ENCODE assay signal across 17 mouse cellular contexts in genomic region chr1:14680443-14680842, GRCm38 (mm10).
"Had no signal": no experiment of that assay in that cellular context is flagged by ENCODE, and none has a peak within 500 bp of the region (broad histone marks: within the 10 kb centered on the region; RNA-seq: fewer than 3 reads in every experiment).

No protein-coding gene starts in this region.

- H3K4me1 ChIP-seq: lung, embryonic 15.5 days; megakaryocyte, embryonic 14.5 days; midbrain, embryonic 13.5 days; midbrain, embryonic 15.5 days; neural tube, embryonic 12.5 days; stomach, embryonic 15.5 days had no signal

- H3K9ac ChIP-seq: liver, postnatal 0 days; lung, embryonic 15.5 days; midbrain, embryonic 13.5 days; midbrain, embryonic 15.5 days; neural tube, embryonic 12.5 days; stomach, embryonic 15.5 days had no signal

- H3K27ac ChIP-seq: lung, embryonic 15.5 days; midbrain, embryonic 13.5 days; midbrain, embryonic 15.5 days; neural tube, embryonic 12.5 days; stomach, embryonic 15.5 days; stomach, postnatal 0 days had no signal

- H3K4me3 ChIP-seq: lung, embryonic 15.5 days; megakaryocyte, embryonic 14.5 days; midbrain, embryonic 13.5 days; midbrain, embryonic 15.5 days; neural tube, embryonic 12.5 days; stomach, embryonic 15.5 days had no signal

- ATAC-seq: liver, postnatal 0 days; lung, postnatal 0 days; midbrain, embryonic 13.5 days; midbrain, embryonic 15.5 days had no signal

- DNase-seq: liver, postnatal 0 days; lung, adult 2 months; lung, postnatal 14 days; lung, postnatal 36 days; right cerebral cortex, postnatal 14 days; thymus, adult 2 months; thymus, postnatal 25 days; thymus, postnatal 4 days had no signal

- H3K36me3 ChIP-seq: lung, embryonic 15.5 days; midbrain, embryonic 13.5 days; midbrain, embryonic 15.5 days; neural tube, embryonic 12.5 days; stomach, embryonic 15.5 days had no signal

- H3K9me3 ChIP-seq: lung, embryonic 15.5 days; megakaryocyte, embryonic 14.5 days; midbrain, embryonic 13.5 days; midbrain, embryonic 15.5 days; neural tube, embryonic 12.5 days; stomach, embryonic 15.5 days had no signal

- H3K27me3 ChIP-seq: lung, embryonic 15.5 days; megakaryocyte, embryonic 14.5 days; midbrain, embryonic 13.5 days; midbrain, embryonic 15.5 days; neural tube, embryonic 12.5 days; stomach, embryonic 15.5 days had no signal

- H3K4me2 ChIP-seq: lung, embryonic 15.5 days; midbrain, embryonic 11.5 days; midbrain, embryonic 13.5 days; midbrain, embryonic 15.5 days; neural tube, embryonic 12.5 days; stomach, embryonic 15.5 days had no signal
